Mouse (Mus musculus) macrophage (primary cell): ENCODE results near the gene Mypn. TPM values are rescaled to one million over a fixed set of nuclear protein-coding genes. Genes with fewer than 3 reads are reported as not detected.

ENCODE experiments used
- H3K27ac ChIP-seq: fragments of 350-480 bp; formaldehyde crosslinking; 2 replicates; pipeline ENCODE4 v1.9.0; 2021
- H3K36me3 ChIP-seq: fragments of 350-480 bp; formaldehyde crosslinking; 2 replicates; pipeline ENCODE4 v1.9.0; 2021; ENCODE audit errors: inconsistent target
- H3K4me3 ChIP-seq: fragments of 350-480 bp; formaldehyde crosslinking; 2 replicates; pipeline ENCODE4 v1.9.0; 2021; ENCODE audit errors: inconsistent target
- H3K79me2 ChIP-seq: fragments of 350-480 bp; formaldehyde crosslinking; 2 replicates; pipeline ENCODE4 v1.9.0; 2021; ENCODE audit errors: inconsistent target
- WGBS: methylation state at CpG from one replicate; pipeline ENCODE4 v1.1.7; 2026; ENCODE audit warnings: inconsistent platforms; ENCODE audit not compliant: missing documents; 5-methylcytosine and 5-hydroxymethylcytosine counted together
- polyA plus RNA-seq: library from polyadenylated mRNA; stranded (reverse); fragments of 250-400 nt; gene quantifications from 3 replicates; pipeline ENCODE4 v1.2.4, GENCODE M21; 2018; ENCODE audit warnings: inconsistent platforms

Mypn gene
- polyA plus RNA-seq, 1 experiment from 2014 or later = not detected

DNA sequence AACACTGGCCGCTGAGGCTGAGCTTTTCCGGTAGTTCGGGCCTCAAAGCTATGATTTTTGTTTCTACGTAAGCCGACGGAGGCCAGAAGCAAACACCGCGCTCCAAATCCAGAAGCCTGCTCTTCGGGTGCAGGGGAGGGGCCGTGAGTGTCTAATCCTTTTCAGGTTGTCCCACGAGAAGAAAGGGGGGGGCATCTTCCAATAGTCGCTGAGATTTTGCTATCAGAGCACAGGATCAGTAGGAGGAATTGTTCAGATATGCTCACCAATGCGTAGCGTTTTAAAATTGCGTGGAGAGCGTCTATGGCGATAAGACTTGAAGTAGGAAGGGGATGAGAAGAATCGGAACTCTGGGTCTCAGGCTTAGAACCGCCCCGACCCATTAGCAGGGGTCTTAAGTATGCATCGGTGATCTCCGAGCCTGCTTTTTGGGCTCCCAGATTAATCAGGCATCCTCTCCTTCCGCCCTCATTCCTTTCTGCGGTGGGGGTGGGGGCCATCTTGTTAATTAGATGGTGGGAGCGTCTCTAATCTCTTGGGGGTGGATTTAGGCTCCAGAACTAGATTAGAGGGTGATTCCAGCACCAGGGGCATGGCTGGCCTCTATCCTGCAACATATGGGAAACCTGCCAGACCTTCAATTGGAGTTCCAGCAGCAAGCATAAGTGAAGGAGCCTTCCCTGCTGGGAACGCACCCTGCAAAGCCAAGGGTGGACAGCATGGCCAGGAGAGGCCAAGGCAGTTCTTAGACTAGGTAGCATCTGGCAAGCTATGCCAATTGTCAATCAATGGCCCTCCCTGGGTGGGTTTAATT is 113.8 kb downstream of the Mypn start:
- H3K36me3 ChIP-seq = no peaks in the 10 kb centered on the region
- H3K4me3 ChIP-seq = no peak overlapping the region
- H3K79me2 ChIP-seq = no peaks in the 10 kb centered on the region
- H3K27ac ChIP-seq = no peak overlapping the region
- WGBS = 37% methylated on average over 26 of the region's 26 CpGs

DNA sequence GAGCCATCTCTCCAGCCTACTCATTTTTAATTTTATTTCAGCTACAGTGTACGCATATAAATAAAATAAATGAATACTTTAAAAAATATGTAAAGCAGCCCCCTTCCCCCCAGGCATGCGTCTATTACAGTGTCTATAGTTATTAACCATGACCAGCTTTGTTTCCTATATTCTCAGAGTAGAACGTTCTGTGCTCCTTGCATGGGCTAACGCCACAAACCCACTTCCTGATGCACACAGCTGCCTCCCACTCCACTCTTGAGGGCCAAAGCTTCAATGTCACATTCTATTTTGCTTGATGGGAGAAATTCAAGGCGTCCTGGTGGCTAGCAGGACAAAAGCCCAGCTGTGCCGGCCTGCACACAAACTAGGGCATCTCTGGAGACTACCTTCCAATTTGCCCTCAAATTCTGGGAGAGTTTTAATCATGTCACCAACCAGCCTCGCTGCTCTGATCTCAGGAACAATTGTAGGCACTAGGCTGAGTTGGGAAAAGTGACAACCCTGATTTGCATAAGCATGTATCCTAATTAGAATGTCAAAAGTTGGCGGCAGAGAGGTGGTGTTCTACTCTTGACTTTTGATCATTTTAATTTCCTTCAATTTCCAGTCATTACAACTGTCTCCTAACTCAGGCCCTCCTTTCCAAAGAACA is 114.5 kb downstream of the Mypn start:
- 33% methylated on average over 8 of the region's 8 CpGs for WGBS

DNA sequence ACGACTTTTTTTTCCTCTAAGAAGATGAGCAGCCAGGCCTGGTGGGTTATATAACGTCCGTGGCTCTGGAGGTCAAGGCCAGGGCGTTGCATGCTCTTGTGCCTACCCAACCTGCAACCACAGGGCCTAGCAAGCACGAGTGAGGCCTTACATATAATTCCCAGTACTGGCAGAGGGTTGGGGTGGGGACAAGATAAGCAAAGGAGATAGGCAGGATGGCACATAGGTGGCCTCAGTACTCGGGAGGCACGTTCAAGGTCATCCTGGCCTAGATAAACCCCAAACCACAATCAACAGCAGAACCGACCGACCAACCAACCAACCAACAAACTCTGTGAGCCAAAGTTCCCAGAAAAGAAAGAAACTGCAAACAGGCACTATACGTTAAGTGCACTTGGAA is 117.4 kb downstream of the Mypn start:
- H3K4me3 ChIP-seq = no peak overlapping the region
- H3K27ac ChIP-seq = no peak overlapping the region
- no peaks in the 10 kb centered on the region for H3K36me3 ChIP-seq
- 83% methylated on average over 10 of the region's 10 CpGs for WGBS
- no peaks in the 10 kb centered on the region for H3K79me2 ChIP-seq

More for the DNA sequence above, 114.5 kb downstream of the Mypn start:
- H3K79me2 ChIP-seq = no peaks in the 10 kb centered on the region
- no peak overlapping the region for H3K4me3 ChIP-seq
- H3K27ac ChIP-seq = no peak overlapping the region
- H3K36me3 ChIP-seq = no peaks in the 10 kb centered on the region

DNA sequence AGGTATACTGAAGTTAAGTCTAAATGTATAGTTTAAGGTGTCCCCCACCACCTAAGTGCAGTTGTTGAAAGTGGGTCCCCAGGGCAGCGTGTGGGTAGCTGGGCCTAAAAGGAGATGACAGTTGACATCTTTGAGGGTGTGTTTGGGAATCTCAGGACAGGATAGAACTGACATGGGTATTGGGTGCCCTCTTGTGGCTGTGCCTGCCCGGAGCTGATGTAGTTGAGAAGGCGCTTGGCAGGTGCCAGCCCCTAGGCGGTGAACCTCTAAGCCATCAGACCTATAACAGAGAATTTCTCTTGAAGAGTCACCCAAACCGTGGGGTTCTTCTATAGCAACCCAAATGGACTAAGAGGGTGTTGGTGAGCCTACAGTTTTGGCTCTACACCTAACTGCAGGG is 137.8 kb downstream of the Mypn start:
- Histone ChIP-seq H3K4me3 (no peak overlapping the region), H3K36me3 (no peaks in the 10 kb centered on the region), H3K27ac (no peak overlapping the region), H3K79me2 (no peaks in the 10 kb centered on the region)
- WGBS = 13% methylated on average over 4 of the region's 5 CpGs

Other genes starting within 250 kb of the Mypn start
- gene Rufy2, start 223.7 kb downstream of the Mypn start, polyA plus RNA-seq = 9.7 to 10.9 TPM (median 10.0 TPM) in 3 replicates
- gene Hnrnph3, start 179.7 kb downstream of the Mypn start, polyA plus RNA-seq = 14.2 to 26.3 TPM (median 17.7 TPM) in 3 replicates
- 0.06 to 0.36 TPM in 2 of 3 replicates, not detected in the other for gene Pbld2, start 179.6 kb downstream of the Mypn start, polyA plus RNA-seq
- not detected in 3 replicates for gene Pbld1, start 143.8 kb downstream of the Mypn start, polyA plus RNA-seq
- not detected in 3 replicates for gene Atoh7, start 104.3 kb downstream of the Mypn start, polyA plus RNA-seq
- gene Herc4, start 39.9 kb upstream of the Mypn start, polyA plus RNA-seq = 24.3 to 43.8 TPM (median 40.5 TPM) in 3 replicates
- gene Sirt1, start 177.8 kb upstream of the Mypn start, polyA plus RNA-seq = 10.9 to 13.4 TPM (median 13.3 TPM) in 3 replicates
- 9.2 to 14.2 TPM (median 9.3 TPM) in 3 replicates for gene Dnajc12, start 178.5 kb upstream of the Mypn start, polyA plus RNA-seq
- not detected in 3 replicates for gene Gm7075, start 217.8 kb upstream of the Mypn start, polyA plus RNA-seq
- not detected in 3 replicates for gene Ctnna3, start 226.1 kb upstream of the Mypn start, polyA plus RNA-seq